Mouse (Mus musculus) MEL (cell line): ENCODE measurements at regions not wholly inside any gene's neighbourhood (a gene's known extent, or its start where the extent isn't known, plus 50 kb on each side); places are given as distances from the start of the nearest gene placed in this dataset.

ENCODE experiments used
- ETS1 ChIP-seq: IDR thresholded peaks from 2 replicates; pipeline ENCODE4 v1.6.1; 2012; ENCODE audit warnings: low read depth, mild to moderate bottlenecking, inconsistent platforms, low read length, improper control_type of control experiment, moderate library complexity

DNA sequence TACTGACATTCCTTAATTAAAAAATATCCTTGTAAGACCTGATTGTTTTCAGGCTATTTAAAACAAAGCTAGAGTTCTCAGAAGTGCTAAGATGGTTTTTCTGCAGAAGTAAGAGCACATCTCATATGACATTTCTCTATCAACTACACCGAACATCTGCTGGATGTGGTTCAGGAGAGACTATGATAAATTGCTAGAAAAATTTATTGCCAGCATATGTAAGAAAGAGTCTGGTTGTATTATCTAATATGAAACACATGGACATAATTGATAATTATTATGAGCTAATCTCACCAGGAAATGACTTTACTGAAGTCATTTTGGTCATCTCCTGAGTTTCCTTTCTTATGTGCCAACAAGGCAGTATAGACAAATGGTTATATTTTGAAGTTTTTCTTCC is 99.2 kb upstream of the Gm21293 start (continued):
- TF ChIP-seq ETS1: peak; percentile 96
